In the genomic region with DNA sequence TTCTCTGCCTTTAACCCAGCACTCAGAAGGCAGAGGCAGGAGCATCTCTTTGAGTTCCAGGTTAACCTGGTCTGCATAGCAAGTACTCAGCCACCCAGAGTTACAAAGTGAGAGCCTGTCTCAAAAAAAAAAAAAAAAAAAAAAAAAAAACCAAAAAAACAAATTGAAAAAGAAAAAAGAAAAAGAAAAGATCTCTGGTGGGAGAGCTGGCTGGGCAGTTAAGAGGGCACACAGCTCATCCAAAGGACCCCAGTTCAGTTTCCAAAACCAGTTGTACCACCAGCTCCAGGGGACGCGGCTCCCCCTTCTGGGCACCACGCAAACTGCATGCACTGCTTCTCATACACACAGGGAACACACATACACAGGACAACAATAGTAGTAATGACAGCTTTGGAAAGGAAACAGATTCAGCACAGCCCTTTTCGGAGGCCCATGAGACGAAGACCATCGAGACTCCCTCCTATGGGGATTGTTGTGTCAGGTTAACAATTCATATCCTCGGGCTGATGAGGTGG, we compare ENCODE assay signal across 15 mouse cellular contexts. TPM values are rescaled to one million over a fixed set of nuclear protein-coding genes. Genes with fewer than 3 reads are reported as not detected.
DNase-seq lines count a peak whose midpoint lies in the region; ATAC-seq and TF ChIP-seq lines count a peak whose summit lies in the region.
"Had no signal": no experiment of that assay in that cellular context is flagged by ENCODE, and none has a peak within 500 bp of the region (broad histone marks: within the 10 kb centered on the region; RNA-seq: fewer than 3 reads in every experiment).

No protein-coding gene starts in this region.

- H3K36me3 ChIP-seq in stomach, postnatal 0 days (ENCODE audit: control insufficient read depth, insufficient read depth, low read length), result no peaks in the 10 kb centered on the region
- H3K36me3 ChIP-seq: forebrain, embryonic 10.5 days; limb, embryonic 13.5 days had no signal

- no peak overlapping the region for H3K4me3 ChIP-seq in gastrocnemius, adult 2 months
- H3K4me3 ChIP-seq in lung, adult 2 months (replicated peaks; ENCODE audit: extremely low read depth, low read depth, low read length), result no peak overlapping the region
- H3K4me3 ChIP-seq in stomach, postnatal 0 days (ENCODE audit: low read depth, low read length), result no peak overlapping the region
- H3K4me3 ChIP-seq: forebrain, embryonic 10.5 days; limb, embryonic 13.5 days had no signal

- DNase-seq in gastrocnemius, adult 2 months, result no peak
- no peak for DNase-seq in gastrocnemius, adult 18-20 months (ENCODE audit: low spot score)
- DNase-seq in lung, postnatal 36 days, result peak; percentile 20
- DNase-seq in lung, adult 2 months, result no peak
- peak; percentile 47 for DNase-seq in NIH3T3 (ENCODE audit: low read depth)
- DNase-seq in stomach, postnatal 0 days (ENCODE audit: low spot score), result no peak
- no peak for DNase-seq in yolk sac, embryonic 10.5 days (ENCODE audit: low spot score)
- no peak for DNase-seq in left cerebral cortex, adult 18-20 months (ENCODE audit: low spot score in 2 of 2)
- DNase-seq: cerebellum, postnatal 25 days had no signal

- TF ChIP-seq EP300 in stomach, postnatal 0 days (optimal IDR thresholded peaks at IDR 0.05), result no peak

- TF ChIP-seq POLR2A in lung, adult 2 months (IDR thresholded peaks at IDR 0.05; ENCODE audit: borderline replicate concordance, extremely low read depth, low read depth, low read length), result no peak

- H3K27me3 ChIP-seq in stomach, postnatal 0 days (ENCODE audit: control insufficient read depth, insufficient read depth, low read length), result peaks cover 23% of the 10 kb centered on the region

- intact Hi-C loops in gastrocnemius, adult 2 months (cut with DNase I), result no loop called here

- H3K4me1 ChIP-seq in lung, adult 2 months (ENCODE audit: control insufficient read depth, insufficient read depth, low read length), result peaks cover 2% of the 10 kb centered on the region; the same call in 1 of the 2 replicates
- 0 out of 2 replicates have a peak, but pooled peaks cover 3% of the 10 kb centered on the region for H3K4me1 ChIP-seq in stomach, postnatal 0 days (replicated peaks; ENCODE audit: control insufficient read depth, insufficient read depth)

- ATAC-seq in stomach, postnatal 0 days (ENCODE audit: low FRiP score, low TSS enrichment), result no peak

- peak; percentile 30 for TF ChIP-seq CTCF in gastrocnemius, adult 2 months (IDR thresholded peaks at IDR 0.05)
- no peak for TF ChIP-seq CTCF in lung, adult 2 months (IDR thresholded peaks at IDR 0.05; ENCODE audit: insufficient read depth, low read length)
- peak; percentile 50 for TF ChIP-seq CTCF in stomach, postnatal 0 days (IDR thresholded peaks at IDR 0.05; ENCODE audit: low read depth)

- H3K9me3 ChIP-seq in stomach, postnatal 0 days (ENCODE audit: control insufficient read depth, low read length), result no peaks in the 10 kb centered on the region

- H3K27ac ChIP-seq in gastrocnemius, adult 2 months, result no peak overlapping the region
- no peak overlapping the region for H3K27ac ChIP-seq in stomach, postnatal 0 days (replicated peaks)
- H3K27ac ChIP-seq: forebrain, embryonic 10.5 days; limb, embryonic 13.5 days had no signal

- 72% methylated on average over 7 of the region's 7 CpGs for WGBS in lung, adult 2 months
- 75% methylated on average over 7 of the region's 7 CpGs for WGBS in stomach, postnatal 0 days

- H3K4me2 ChIP-seq in stomach, postnatal 0 days (replicated peaks; ENCODE audit: low read depth), result no peak overlapping the region
- H3K4me2 ChIP-seq: limb, embryonic 13.5 days; midbrain, embryonic 11.5 days had no signal

- H3K9ac ChIP-seq in stomach, postnatal 0 days (ENCODE audit: low read length), result no peak overlapping the region
- H3K9ac ChIP-seq: limb, embryonic 13.5 days had no signal

RNA-seq across cellular contexts. Expression of a gene that starts 7.7 kb away (rescaled TPM):
- not detected for total RNA-seq in gastrocnemius, adult 2 months (2021)
- not detected for total RNA-seq in gastrocnemius, adult 18-20 months (2021)
- polyA plus RNA-seq in lung, adult 2 months (2012; rRNA removed), result not detected in 2 replicates
- polyA plus RNA-seq in stomach, postnatal 0 days (2015; fragmentation: Nextera tagmentation; extraction: Ambion mirVana), result 0.01 and 0.02 TPM in 2 replicates
- not detected for total RNA-seq in left cerebral cortex, adult 18-20 months (2021)
- total RNA-seq: hematopoietic stem cell, adult 5-6 weeks; neutrophil, adult 5-6 weeks had no signal
- polyA plus RNA-seq: gonadal fat pad, adult 2 months; limb, embryonic 13.5 days had no signal

RNA-seq across cellular contexts. Expression of a gene that starts 52.0 kb away (rescaled TPM):
- total RNA-seq in gastrocnemius, adult 2 months (2021), result not detected
- not detected for total RNA-seq in gastrocnemius, adult 18-20 months (2021)
- polyA plus RNA-seq in lung, adult 2 months (2012; rRNA removed), result 0.08 and 0.11 TPM in 2 replicates
- 0.02 and 0.10 TPM in 2 replicates for polyA plus RNA-seq in stomach, postnatal 0 days (2015; fragmentation: Nextera tagmentation; extraction: Ambion mirVana)
- total RNA-seq in left cerebral cortex, adult 18-20 months (2021), result under 1 TPM; 0.12 to 0.21 TPM
- total RNA-seq: hematopoietic stem cell, adult 5-6 weeks had no signal

RNA-seq across cellular contexts. Expression of a gene that starts 53.5 kb away (rescaled TPM):
- total RNA-seq in gastrocnemius, adult 2 months (2021), result 10 to 100 TPM; 11.1 to 12.0 TPM
- 10 to 100 TPM; 11.2 to 11.3 TPM for total RNA-seq in gastrocnemius, adult 18-20 months (2021)
- 94.7 and 98.6 TPM in 2 replicates for polyA plus RNA-seq in lung, adult 2 months (2012; rRNA removed)
- 30.9 and 37.0 TPM in 2 replicates for polyA plus RNA-seq in stomach, postnatal 0 days (2015; fragmentation: Nextera tagmentation; extraction: Ambion mirVana)
- total RNA-seq in left cerebral cortex, adult 18-20 months (2021), result 10 to 100 TPM; 25.4 to 29.8 TPM

Comparison
In these comparisons a context has a peak if more than half of its experiments do, and no peak if none do; other contexts are left out.
1. DNase-seq: peak in lung, postnatal 36 days (single experiment) and NIH3T3 (single experiment); none in gastrocnemius, adult 2 months (single experiment), gastrocnemius, adult 18-20 months (single experiment), lung, adult 2 months (single experiment), stomach, postnatal 0 days (single experiment), yolk sac, embryonic 10.5 days (single experiment) and left cerebral cortex, adult 18-20 months (0 of 2).